Mouse (Mus musculus) lung, postnatal 36 days (tissue): ENCODE data around the gene Matn1.

Source experiments
- DNase-seq: peaks from one replicate; pipeline ENCODE4 v3.0.0; 2022; ENCODE audit warnings: mixed read lengths

Matn1 gene

GRCm38 (mm10) chr4:130987046-130987445, 42.9 kb downstream of the Matn1 start:
- DNase-seq = no peak

DNA sequence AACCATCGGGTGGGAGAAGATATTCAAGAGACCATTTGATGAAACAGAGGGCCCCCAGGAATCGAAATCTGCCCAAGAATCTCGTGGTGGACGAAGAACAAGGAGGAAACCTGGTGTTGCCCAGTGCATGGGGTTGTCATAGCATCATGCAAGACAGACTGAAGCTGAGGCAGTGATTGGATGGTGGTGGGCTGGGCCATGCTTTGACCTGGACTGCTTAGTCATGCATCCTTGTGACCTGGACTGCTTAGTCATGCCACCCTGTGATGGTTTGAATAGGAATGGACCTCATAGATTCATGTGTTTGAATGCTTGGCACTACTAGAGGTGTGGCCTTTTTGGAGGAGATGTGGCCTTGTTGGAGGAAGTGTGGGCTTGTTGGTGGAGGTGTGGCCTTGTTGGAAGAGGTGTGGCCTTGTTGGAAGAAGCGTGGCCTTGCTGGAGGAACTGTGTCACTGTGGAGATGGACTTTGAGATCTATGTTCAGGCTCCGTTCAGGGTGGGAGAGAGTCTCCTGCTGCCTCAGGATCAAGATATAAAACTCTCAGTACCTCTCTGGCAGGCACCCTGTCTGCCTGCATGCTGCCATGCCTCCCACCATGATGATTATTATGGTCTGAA, 44.1 kb downstream of the Matn1 start:
- no peak for DNase-seq

DNA sequence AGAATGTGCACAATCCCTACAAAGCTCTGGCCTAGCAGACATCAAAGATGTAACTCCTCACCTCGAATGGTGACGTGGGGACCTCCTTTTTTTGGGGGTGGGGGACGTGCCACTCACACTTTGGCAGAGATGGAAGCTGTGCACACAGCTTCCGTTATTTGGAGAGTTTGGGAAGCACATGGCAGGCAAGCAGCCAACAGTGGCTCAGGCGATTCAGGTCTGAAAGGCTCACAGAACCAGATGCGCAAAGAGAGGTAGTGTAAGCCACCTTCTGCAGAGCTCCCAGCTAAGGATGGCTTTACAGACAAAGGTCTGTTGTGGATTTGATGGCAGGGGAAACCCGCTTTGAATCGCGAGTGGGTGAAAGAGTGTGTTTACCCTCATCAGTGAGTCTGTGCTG, 45.0 kb downstream of the Matn1 start:
- DNase-seq = no peak

DNA sequence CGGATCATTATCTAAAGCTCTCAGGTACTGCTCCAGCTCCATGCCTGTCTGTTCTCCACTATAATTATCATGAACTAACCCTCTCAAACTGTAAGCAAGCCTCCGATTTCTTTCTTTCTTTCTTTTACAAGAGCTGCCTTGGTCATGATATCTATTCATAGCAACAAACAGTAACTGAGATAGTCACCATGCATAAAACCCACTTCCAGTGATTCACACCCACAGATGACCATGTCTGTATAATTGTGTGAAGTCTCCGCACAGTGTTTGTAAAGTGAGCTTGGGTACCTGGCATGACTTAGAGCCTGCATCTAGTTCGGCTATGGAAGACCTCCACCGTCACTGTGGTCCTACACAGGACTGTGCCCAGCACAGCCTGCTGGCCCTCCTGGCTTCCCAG, 46.8 kb downstream of the Matn1 start:
- no peak for DNase-seq

DNA sequence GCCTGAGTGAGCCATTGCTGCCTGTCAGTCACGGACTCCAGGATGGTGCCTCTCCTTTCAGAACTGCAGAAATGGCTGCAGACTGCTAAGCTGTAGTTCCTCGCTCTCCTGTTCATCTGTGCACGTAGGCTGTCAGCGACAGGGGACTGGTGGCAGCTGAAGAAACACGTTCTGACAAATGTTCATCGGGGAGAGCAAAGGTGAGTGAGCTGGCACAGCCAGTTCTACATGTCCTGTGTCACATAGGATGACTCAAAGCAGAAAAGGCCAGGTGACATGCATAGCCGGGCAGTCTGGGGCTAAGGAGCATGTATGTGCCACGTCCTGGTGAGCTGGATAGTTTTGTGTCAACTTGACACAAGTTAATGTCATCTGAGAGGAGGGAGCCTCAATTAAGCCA, 50.4 kb downstream of the Matn1 start:
- DNase-seq = no peak

DNA sequence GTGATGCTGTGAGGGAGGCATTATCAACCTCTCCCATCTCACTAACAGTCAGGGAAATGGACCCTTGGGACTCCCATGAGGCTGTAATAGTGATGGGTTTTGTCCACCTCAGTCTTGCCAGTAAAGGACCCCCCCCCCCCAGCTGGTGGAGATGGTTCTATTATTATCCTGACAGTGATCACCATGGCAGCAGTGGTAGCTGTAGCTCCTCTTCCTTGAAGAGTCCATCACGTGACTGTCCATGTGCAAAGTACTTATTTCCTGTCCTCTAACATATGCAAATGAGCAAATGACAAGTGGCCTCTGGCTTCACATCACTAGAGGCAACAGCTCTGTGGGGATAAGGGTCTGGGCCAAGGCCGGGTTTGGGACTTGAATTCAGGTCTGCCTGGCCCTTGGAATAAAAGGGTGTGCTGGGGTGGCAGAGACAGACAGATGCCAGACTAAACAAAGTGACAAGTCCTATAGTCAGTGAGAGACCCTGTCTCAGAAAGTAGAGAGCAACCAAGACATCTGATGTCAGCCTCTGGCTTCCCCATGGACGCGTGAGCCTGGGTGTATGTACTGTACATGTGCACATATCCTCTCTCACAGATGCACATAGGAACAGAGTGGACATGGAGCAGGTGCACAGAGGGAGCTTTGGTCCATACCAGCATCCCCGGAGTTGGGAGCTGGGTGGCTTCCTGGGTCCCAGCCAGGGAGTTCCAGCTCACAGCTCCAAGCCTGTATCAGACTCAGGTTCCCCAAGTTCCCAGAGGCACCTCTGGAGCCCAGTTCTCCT, 55.8 kb downstream of the Matn1 start:
- no peak for DNase-seq

- DNase-seq = no peak
Measured at GRCm38 (mm10) chr4:131000614-131001178, 56.5 kb downstream of the Matn1 start.
